Mouse (Mus musculus) neural tube, embryonic 12.5 days (tissue): ENCODE data around the gene Large1. TPM values are rescaled to one million over a fixed set of nuclear protein-coding genes. Genes with fewer than 3 reads are reported as not detected.

Source experiments
- ATAC-seq: fragments of 200-750 bp; cut with Nextera tagmentation; 2 replicates; pipeline ENCODE4 v1.8.0; 2017; ENCODE audit warnings: low read depth, mild to moderate bottlenecking, moderate TSS enrichment, moderate library complexity; ENCODE audit not compliant: low FRiP score
- H3K27ac ChIP-seq: fragments of 300-500 bp; sonication (generic); 2 replicates; pipeline ENCODE4 v1.5.1; 2016
- H3K27me3 ChIP-seq: fragments of 300-500 bp; sonication (generic); replicated peaks from 2 replicates; pipeline ENCODE4 v1.6.1; 2016; ENCODE audit warnings: mild to moderate bottlenecking
- H3K36me3 ChIP-seq: fragments of 300-500 bp; sonication (generic); 2 replicates; pipeline ENCODE4 v1.6.1; 2016; ENCODE audit warnings: mild to moderate bottlenecking
- H3K4me1 ChIP-seq: fragments of 300-500 bp; sonication (generic); 2 replicates; pipeline ENCODE4 v1.6.1; 2016
- H3K4me2 ChIP-seq: fragments of 300-500 bp; sonication (generic); replicated peaks from 2 replicates; pipeline ENCODE4 v1.6.1; 2016; ENCODE audit warnings: mild to moderate bottlenecking
- H3K4me3 ChIP-seq: fragments of 300-500 bp; sonication (generic); 2 replicates; pipeline ENCODE4 v1.5.1; 2016
- H3K9ac ChIP-seq: fragments of 300-500 bp; sonication (generic); 2 replicates; pipeline ENCODE4 v1.6.1; 2016; ENCODE audit warnings: mild to moderate bottlenecking
- H3K9me3 ChIP-seq: fragments of 300-500 bp; sonication (generic); 2 replicates; pipeline ENCODE4 v1.6.1; 2016; ENCODE audit warnings: mild to moderate bottlenecking
- WGBS: fragments of 180-500 bp; shearing (Covaris S2); methylation state at CpG from one replicate; pipeline ENCODE4 v1.1.7; 2016; 5-methylcytosine and 5-hydroxymethylcytosine counted together
- polyA plus RNA-seq: library from polyadenylated mRNA; unstranded; fragments of >200 nt; fragmentation: Nextera tagmentation; extraction: Ambion mirVana; gene quantifications from 2 replicates; pipeline ENCODE4 v1.2.1, GENCODE M21; 2016

Gene Large1
- polyA plus RNA-seq, 1 experiment from 2014 or later, result 13.5 TPM

GRCm38 (mm10) chr8:72919182-72919902 lies 434.0 kb downstream of the Large1 start:
- 58% methylated on average over 2 of the region's 2 CpGs for WGBS
- no peak overlapping the region for H3K9ac ChIP-seq
- no peaks in the 10 kb centered on the region for H3K27me3 ChIP-seq
- no peak overlapping the region for H3K4me3 ChIP-seq
- ATAC-seq, result peak; percentile 75
- H3K36me3 ChIP-seq, result no peaks in the 10 kb centered on the region
- no peak overlapping the region for H3K27ac ChIP-seq
- H3K4me1 ChIP-seq, result no peaks in the 10 kb centered on the region
- H3K9me3 ChIP-seq, result no peaks in the 10 kb centered on the region
- no peak overlapping the region for H3K4me2 ChIP-seq

DNA sequence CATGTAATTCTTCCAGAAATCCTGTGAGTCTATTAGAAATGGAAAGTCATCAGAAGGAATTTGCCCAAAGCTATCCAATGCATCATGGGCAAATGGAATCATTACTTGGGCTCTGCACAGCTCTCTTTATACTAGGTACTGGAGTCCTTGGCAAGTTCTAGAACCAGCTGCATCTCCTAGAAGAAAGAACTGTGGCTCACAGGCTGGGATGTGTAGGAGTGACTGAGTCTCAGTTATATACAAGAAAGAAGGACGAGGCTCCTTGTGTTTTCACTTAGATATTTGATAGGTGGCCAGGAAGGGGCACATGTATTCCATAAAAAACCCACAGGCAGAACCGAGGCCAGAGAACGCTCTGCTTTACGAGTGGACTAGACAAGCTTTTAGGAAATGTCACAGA lies 447.8 kb downstream of the Large1 start:
- Histone ChIP-seq H3K36me3 (no peaks in the 10 kb centered on the region), H3K27me3 (no peaks in the 10 kb centered on the region)
- no peak for ATAC-seq

GRCm38 (mm10) chr8:72901591-72901990 lies 451.7 kb downstream of the Large1 start:
- no peaks in the 10 kb centered on the region for H3K36me3 ChIP-seq
- no peak overlapping the region for H3K27ac ChIP-seq
- H3K9me3 ChIP-seq, result no peaks in the 10 kb centered on the region
- no peak overlapping the region for H3K4me3 ChIP-seq
- no peaks in the 10 kb centered on the region for H3K27me3 ChIP-seq
- H3K4me2 ChIP-seq, result no peak overlapping the region
- no peaks in the 10 kb centered on the region for H3K4me1 ChIP-seq
- 81% methylated on average over 6 of the region's 6 CpGs for WGBS
- ATAC-seq, result no peak
- H3K9ac ChIP-seq, result no peak overlapping the region

More for the DNA sequence above, 447.8 kb downstream of the Large1 start:
- no peaks in the 10 kb centered on the region for H3K4me1 ChIP-seq
- H3K9ac ChIP-seq, result no peak overlapping the region
- H3K9me3 ChIP-seq, result no peaks in the 10 kb centered on the region
- H3K4me2 ChIP-seq, result no peak overlapping the region
- H3K4me3 ChIP-seq, result no peak overlapping the region
- no peak overlapping the region for H3K27ac ChIP-seq
- 87% methylated on average over 4 of the region's 4 CpGs for WGBS

GRCm38 (mm10) chr8:72899321-72899720 lies 454.0 kb downstream of the Large1 start:
- H3K4me3 ChIP-seq, result no peak overlapping the region
- no peaks in the 10 kb centered on the region for H3K36me3 ChIP-seq
- no peak overlapping the region for H3K4me2 ChIP-seq
- no peak overlapping the region for H3K27ac ChIP-seq
- WGBS, result 92% methylated on average over 3 of the region's 3 CpGs
- no peaks in the 10 kb centered on the region for H3K4me1 ChIP-seq
- no peak for ATAC-seq
- H3K27me3 ChIP-seq, result no peaks in the 10 kb centered on the region
- no peaks in the 10 kb centered on the region for H3K9me3 ChIP-seq
- H3K9ac ChIP-seq, result no peak overlapping the region

GRCm38 (mm10) chr8:72883033-72883432 lies 470.3 kb downstream of the Large1 start:
- Histone ChIP-seq H3K36me3 (no peaks in the 10 kb centered on the region; the same call in 1 of the 2 replicates), H3K4me1 (no peaks in the 10 kb centered on the region), H3K4me3 (no peak overlapping the region), H3K9ac (no peak overlapping the region), H3K27me3 (no peaks in the 10 kb centered on the region), H3K27ac (no peak overlapping the region), H3K4me2 (no peak overlapping the region), H3K9me3 (no peaks in the 10 kb centered on the region)
- 93% methylated on average over 2 of the region's 2 CpGs for WGBS
- ATAC-seq, result no peak

GRCm38 (mm10) chr8:72873411-72873810 lies 479.9 kb downstream of the Large1 start:
- Histone ChIP-seq H3K27ac (no peak overlapping the region), H3K4me2 (no peak overlapping the region), H3K27me3 (no peaks in the 10 kb centered on the region), H3K9me3 (no peaks in the 10 kb centered on the region), H3K9ac (no peak overlapping the region), H3K4me3 (no peak overlapping the region), H3K4me1 (no peaks in the 10 kb centered on the region), H3K36me3 (no peaks in the 10 kb centered on the region)
- WGBS, result 92% methylated on average over 2 of the region's 2 CpGs
- no peak for ATAC-seq

DNA sequence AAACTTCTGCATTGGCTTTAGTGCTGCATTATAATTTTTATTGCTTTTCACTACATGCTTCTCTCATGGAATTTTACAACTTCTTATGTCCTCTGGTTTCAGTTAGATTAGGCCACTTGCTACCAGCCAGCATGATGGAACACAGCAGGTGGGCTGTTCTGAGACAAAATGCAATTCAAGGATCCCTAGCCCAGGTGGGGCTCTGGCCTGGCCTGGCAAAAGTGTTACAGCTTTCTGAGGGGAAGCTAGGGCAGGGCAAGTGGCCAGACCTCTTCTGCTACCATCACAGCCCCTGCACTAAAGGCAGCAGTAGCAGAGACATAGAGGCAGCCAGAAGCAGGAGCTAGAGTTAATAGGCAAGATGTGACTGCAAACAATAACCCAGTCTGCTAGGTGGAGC lies 506.5 kb downstream of the Large1 start:
- no peak overlapping the region for H3K27ac ChIP-seq
- no peaks in the 10 kb centered on the region for H3K9me3 ChIP-seq
- H3K4me1 ChIP-seq, result no peaks in the 10 kb centered on the region
- no peak overlapping the region for H3K4me2 ChIP-seq
- H3K27me3 ChIP-seq, result no peaks in the 10 kb centered on the region
- H3K36me3 ChIP-seq, result peaks cover 10% of the 10 kb centered on the region; the same call in 1 of the 2 replicates
- H3K9ac ChIP-seq, result no peak overlapping the region
- no peak for ATAC-seq
- H3K4me3 ChIP-seq, result no peak overlapping the region

GRCm38 (mm10) chr8:72835863-72836262 lies 517.5 kb downstream of the Large1 start:
- no peak overlapping the region for H3K4me2 ChIP-seq
- H3K4me3 ChIP-seq, result no peak overlapping the region
- no peak overlapping the region for H3K27ac ChIP-seq
- ATAC-seq, result no peak
- WGBS, result 85% methylated on average over 4 of the region's 4 CpGs
- H3K9me3 ChIP-seq, result no peaks in the 10 kb centered on the region
- peaks cover 8% of the 10 kb centered on the region for H3K36me3 ChIP-seq
- H3K4me1 ChIP-seq, result no peaks in the 10 kb centered on the region
- no peak overlapping the region for H3K9ac ChIP-seq
- H3K27me3 ChIP-seq, result no peaks in the 10 kb centered on the region

- Histone ChIP-seq H3K4me2 (no peak overlapping the region), H3K4me1 (no peaks in the 10 kb centered on the region), H3K36me3 (peaks cover 8% of the 10 kb centered on the region), H3K27ac (no peak overlapping the region), H3K4me3 (no peak overlapping the region), H3K9me3 (no peaks in the 10 kb centered on the region), H3K27me3 (no peaks in the 10 kb centered on the region), H3K9ac (no peak overlapping the region)
- 84% methylated on average over 2 of the region's 2 CpGs for WGBS
- ATAC-seq, result no peak
Observed at GRCm38 (mm10) chr8:72833112-72833511, 520.2 kb downstream of the Large1 start.

GRCm38 (mm10) chr8:72832371-72832770 lies 521.0 kb downstream of the Large1 start:
- H3K9ac ChIP-seq, result no peak overlapping the region
- H3K4me1 ChIP-seq, result no peaks in the 10 kb centered on the region
- H3K27me3 ChIP-seq, result no peaks in the 10 kb centered on the region
- 82% methylated on average over 1 of the region's 1 CpGs for WGBS
- ATAC-seq, result no peak
- H3K9me3 ChIP-seq, result no peaks in the 10 kb centered on the region
- no peak overlapping the region for H3K4me2 ChIP-seq
- H3K27ac ChIP-seq, result no peak overlapping the region
- peaks cover 4% of the 10 kb centered on the region for H3K36me3 ChIP-seq
- no peak overlapping the region for H3K4me3 ChIP-seq

DNA sequence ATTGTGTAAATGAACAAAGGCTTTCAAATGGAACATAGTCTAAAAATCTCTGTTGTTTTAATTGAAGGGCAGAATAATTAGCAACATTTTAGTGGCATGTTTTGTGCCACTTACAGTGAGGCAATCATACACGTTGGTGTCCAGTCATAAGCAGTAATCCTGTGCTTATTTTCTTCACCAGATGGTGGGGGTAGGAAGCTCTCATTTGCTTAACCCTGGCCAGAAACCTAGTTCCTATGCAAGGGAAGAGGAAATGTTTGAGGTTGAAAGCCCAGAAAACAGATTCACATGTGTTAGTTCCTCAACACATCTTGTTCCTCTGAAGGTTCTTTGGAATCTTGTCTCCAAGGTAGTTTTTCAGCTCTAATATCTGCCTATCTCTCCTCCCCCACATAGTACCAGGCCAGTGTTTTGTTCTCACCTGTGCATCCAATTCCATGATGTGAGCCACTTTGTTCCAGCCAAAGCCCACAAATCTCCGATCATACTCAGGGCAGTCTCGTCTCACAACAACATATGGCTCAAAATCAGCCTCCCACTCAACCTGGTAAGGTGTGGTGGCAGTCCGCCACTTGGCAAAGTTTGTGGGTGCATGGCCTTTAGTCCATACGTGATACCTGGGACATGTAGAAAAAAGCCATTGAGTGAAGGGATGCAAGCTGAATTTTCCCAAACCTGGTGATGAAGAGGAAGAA lies 535.5 kb downstream of the Large1 start:
- Histone ChIP-seq H3K9ac (no peak overlapping the region), H3K9me3 (no peaks in the 10 kb centered on the region), H3K27ac (no peak overlapping the region), H3K4me3 (no peak overlapping the region), H3K27me3 (no peaks in the 10 kb centered on the region), H3K36me3 (peaks cover 14% of the 10 kb centered on the region; the same call in 1 of the 2 replicates), H3K4me2 (no peak overlapping the region), H3K4me1 (no peaks in the 10 kb centered on the region)
- ATAC-seq, result no peak
- WGBS, result 90% methylated on average over 5 of the region's 5 CpGs

- H3K9me3 ChIP-seq, result no peaks in the 10 kb centered on the region
- no peak overlapping the region for H3K4me3 ChIP-seq
- H3K4me1 ChIP-seq, result no peaks in the 10 kb centered on the region
- H3K27ac ChIP-seq, result no peak overlapping the region
- no peak for ATAC-seq
- no peak overlapping the region for H3K9ac ChIP-seq
- no peak overlapping the region for H3K4me2 ChIP-seq
- no peaks in the 10 kb centered on the region for H3K27me3 ChIP-seq
- peaks cover 14% of the 10 kb centered on the region; the same call in 1 of the 2 replicates for H3K36me3 ChIP-seq
Observed at GRCm38 (mm10) chr8:72816679-72817078, 536.7 kb downstream of the Large1 start.

GRCm38 (mm10) chr8:72815681-72816080 lies 537.7 kb downstream of the Large1 start:
- WGBS, result 85% methylated on average over 7 of the region's 7 CpGs
- Histone ChIP-seq H3K4me2 (no peak overlapping the region), H3K36me3 (peaks cover 14% of the 10 kb centered on the region; the same call in 1 of the 2 replicates), H3K4me3 (no peak overlapping the region), H3K9me3 (no peaks in the 10 kb centered on the region), H3K9ac (no peak overlapping the region), H3K27ac (no peak overlapping the region), H3K27me3 (no peaks in the 10 kb centered on the region), H3K4me1 (no peaks in the 10 kb centered on the region)
- ATAC-seq, result no peak
